Mouse (Mus musculus): ENCODE results near the gene Dab2.
A peak's percentile ranks its signal among the peaks of the same experiment; 100 is the strongest.

The Dab2 gene

GRCm38 (mm10) chr15:6325443-6325842 is 25.9 kb downstream of the Dab2 start:
- no peak for DNase-seq (ENCODE audit: low read depth in 1 of 2, low spot score in 2 of 2)

DNA sequence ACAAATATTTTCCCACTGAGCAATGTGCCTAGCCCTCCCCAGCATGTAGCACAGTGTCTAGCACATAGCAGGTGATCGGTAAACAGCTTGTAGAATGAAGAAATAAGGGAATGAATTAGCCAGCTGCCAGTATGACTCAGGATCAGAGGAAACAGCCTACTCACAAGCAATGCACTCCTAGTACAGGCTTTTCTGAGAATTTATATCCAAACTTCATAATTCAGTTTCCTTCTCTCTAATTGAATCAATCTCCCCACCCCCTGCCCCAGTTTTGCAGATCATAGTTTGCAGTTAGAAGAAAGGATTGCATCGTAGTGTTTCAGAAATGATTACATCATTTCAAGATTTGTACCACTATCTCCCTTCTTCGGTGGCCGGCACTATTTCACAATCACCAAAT is 26.4 kb downstream of the Dab2 start:
- no peak for DNase-seq (ENCODE audit: low read depth in 1 of 2, low spot score in 2 of 2)

- no peak for DNase-seq (ENCODE audit: low read depth in 1 of 2, low spot score in 2 of 2)
Observed at GRCm38 (mm10) chr15:6331380-6331779, 31.8 kb downstream of the Dab2 start.

- DNase-seq (ENCODE audit: low read depth in 1 of 2, low spot score in 2 of 2), result no peak
Observed at GRCm38 (mm10) chr15:6334664-6335206, 35.1 kb downstream of the Dab2 start.

GRCm38 (mm10) chr15:6339767-6340166 is 40.2 kb downstream of the Dab2 start:
- no peak for DNase-seq (ENCODE audit: low read depth in 1 of 2, low spot score in 2 of 2)

DNA sequence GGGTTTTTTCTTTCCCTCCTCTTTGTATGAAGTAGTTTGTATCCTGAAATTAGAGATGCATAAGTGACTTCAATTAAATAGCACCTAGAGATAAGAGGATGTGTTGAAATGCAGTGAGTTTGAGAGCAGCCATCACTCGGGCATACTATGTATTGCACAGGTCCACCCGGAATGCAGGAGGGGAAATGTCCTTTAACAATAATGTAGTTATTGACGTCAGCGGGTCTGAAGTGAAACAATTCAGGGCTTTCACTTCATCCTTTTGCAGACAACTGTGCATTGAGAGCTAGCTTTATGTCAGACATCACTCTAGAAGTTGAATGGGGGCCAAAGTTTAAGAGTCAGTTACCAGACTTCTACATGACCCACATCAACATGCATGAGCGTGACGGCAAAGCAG is 40.8 kb downstream of the Dab2 start:
- peak; percentile 7 to 15 for DNase-seq (ENCODE audit: low read depth in 1 of 2, low spot score in 2 of 2)

- peak; percentile 19 to 21 for DNase-seq (ENCODE audit: low read depth in 1 of 2, low spot score in 2 of 2)
Observed at GRCm38 (mm10) chr15:6341427-6341826, 41.8 kb downstream of the Dab2 start.

DNA sequence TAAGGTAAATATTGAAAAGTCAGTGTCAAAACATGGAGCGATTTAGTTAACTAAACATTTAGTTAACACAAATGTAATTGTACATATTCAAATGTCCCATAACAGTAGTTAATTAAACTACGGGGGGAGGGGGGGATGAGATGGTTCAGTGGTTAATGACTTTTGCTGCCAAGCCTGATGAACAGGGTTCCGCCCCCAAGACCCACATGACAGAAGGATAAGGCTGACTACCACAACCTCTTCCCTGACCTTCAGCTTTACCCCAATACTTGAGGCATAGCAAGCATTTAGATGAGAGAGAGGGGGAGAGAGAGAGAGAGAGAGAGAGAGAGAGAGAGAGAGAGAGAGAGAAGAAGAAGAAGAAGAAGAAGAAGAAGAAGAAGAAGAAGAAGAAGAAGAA is 54.3 kb downstream of the Dab2 start:
- no peak for DNase-seq (ENCODE audit: low read depth in 1 of 2, low spot score in 2 of 2)

DNA sequence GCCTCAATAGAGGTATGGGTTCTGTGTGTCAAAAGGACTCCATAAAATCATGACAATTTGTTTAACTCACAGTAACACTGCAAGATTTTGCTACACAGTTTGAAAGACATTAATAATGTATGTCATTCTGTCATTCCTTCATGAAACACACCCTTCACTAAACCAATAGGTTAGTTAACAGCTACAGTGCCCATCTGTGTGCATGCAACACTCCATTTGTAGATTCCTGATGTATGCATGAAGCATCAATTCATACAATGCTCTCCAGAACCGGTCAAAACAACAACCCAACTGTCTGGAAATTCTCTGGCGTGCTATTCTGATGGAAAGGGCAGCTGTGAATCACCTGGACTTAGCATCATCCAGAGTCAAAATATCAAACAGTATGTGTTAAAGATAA is 60.3 kb downstream of the Dab2 start:
- DNase-seq (ENCODE audit: low read depth in 1 of 2, low spot score in 2 of 2), result no peak

DNA sequence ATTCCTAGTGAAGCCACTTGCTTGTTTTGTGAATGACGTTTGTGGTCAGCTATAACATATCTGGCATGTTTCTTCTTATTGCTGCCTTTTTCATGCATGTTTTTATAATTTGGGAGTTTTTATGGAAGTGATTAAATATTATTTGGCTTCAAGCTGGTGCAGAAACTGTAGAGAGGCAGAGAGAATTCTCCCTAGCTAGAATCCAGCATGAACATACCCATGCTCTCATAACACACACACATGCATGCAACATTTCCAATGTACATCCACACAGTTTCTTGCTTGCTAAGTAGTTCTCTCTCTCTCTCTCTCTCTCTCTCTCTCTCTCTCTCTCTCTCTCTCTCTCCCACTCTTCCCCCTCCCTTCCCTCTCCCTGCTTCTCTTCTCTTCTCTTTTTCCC is 70.4 kb downstream of the Dab2 start:
- DNase-seq (ENCODE audit: low read depth in 1 of 2, low spot score in 2 of 2), result no peak

DNA sequence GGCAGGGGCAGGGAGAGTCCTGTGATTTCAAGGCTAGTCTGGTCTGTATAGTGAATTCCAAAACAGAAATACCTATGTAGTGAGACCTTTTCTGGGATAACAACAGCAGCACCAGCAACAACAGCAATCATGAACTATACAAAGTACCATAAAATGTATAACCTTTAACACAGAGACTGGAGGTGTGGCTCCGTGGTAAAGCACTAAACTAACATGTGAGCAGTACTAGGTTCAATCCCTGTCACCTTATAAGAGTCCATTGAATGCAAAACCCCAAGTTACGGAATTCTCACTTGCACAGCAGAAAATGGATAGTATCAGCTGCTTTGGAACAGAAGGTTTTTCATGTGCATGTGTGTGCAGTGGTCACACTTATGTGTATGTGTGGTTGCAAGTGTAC is 71.9 kb downstream of the Dab2 start:
- DNase-seq (ENCODE audit: low read depth in 1 of 2, low spot score in 2 of 2), result no peak

GRCm38 (mm10) chr15:6375016-6375415 is 75.4 kb downstream of the Dab2 start:
- DNase-seq (ENCODE audit: low read depth in 1 of 2, low spot score in 2 of 2), result no peak

GRCm38 (mm10) chr15:6376001-6376400 is 76.4 kb downstream of the Dab2 start:
- no peak for DNase-seq (ENCODE audit: low read depth in 1 of 2, low spot score in 2 of 2)

DNA sequence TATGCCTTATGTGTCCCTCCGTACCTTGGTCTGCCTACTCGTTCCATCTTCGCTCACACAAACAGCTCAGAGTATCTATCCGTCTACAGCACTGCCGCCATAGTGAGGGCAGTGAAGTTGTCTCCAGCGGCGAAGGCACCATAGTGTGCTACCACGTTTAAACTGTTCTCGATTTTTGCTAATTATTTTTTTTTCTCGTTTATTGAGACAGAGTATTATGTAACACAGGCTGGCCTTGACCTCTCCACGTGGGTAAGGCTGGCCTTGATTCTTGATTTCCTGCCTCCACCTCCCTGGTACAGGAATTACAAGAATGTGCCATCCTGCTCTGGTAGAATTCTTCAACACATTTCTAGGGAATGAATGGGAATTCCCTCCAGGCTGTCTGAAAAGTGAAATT is 77.2 kb downstream of the Dab2 start:
- no peak for DNase-seq (ENCODE audit: low read depth in 1 of 2, low spot score in 2 of 2)

DNA sequence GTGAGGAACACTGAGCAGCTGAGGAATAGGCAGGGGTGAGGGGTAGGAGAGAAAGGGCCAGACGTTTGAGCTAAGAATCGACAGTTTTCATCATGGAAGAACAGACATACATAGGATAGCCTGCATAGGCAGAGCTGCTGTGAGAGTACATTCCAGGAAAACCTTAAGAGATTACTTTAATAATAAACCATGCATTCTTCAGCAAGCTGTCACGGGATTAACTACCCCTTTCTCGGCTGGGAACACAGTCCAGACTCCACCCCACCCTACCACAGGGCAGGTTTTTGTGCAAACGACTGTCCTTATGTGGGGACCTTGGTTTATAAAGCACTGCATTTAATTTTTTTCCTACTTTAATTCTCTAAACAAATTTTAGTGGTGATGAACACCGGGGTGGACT is 84.4 kb downstream of the Dab2 start:
- DNase-seq (ENCODE audit: low read depth in 1 of 2, low spot score in 2 of 2), result no peak

- no peak for DNase-seq (ENCODE audit: low read depth in 1 of 2, low spot score in 2 of 2)
Observed at GRCm38 (mm10) chr15:6385241-6385640, 85.7 kb downstream of the Dab2 start.

DNA sequence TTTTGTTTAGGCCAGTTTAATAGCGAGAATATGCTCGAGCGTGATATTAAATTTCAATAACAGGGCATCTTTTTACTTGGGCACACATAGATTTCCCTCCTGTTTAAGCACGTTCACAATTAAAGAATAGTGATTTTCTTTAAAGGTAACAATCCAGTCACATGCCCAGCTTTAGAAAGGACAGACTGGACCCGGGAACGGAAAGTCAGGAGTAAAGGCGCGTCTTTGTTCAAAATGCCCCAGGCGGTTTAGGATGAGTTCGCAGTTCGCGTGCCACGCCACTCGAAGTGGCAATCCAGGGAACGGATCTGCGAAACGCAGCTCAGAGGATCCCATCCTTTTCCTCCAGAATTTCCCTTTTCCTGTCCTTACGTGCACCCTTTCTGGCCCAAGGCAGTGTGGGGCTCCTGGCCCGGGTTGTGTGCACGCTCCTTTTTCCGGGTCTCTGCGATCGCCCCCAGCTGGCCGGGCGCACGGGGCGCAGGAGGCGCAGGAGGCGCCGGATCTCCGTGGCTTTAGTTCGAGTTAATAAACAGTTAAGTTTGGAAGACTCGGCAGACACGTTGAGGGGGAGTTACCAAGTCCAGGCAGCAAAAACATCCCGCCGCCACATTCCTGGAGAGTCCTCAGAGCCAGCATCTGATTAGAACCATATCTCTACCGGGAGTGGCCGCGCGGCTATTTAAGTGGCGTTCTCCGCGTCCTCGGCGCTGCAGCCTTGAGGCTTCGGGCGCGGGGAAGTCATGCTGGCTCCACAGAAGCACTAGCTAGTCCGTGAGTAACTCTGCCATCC is 86.8 kb downstream of the Dab2 start:
- DNase-seq (ENCODE audit: low read depth in 1 of 2, low spot score in 2 of 2), result peak in 1 of 2 experiments; percentile 14

- no peak for DNase-seq (ENCODE audit: low read depth in 1 of 2, low spot score in 2 of 2)
Observed at GRCm38 (mm10) chr15:6386961-6387728, 87.6 kb downstream of the Dab2 start.

DNA sequence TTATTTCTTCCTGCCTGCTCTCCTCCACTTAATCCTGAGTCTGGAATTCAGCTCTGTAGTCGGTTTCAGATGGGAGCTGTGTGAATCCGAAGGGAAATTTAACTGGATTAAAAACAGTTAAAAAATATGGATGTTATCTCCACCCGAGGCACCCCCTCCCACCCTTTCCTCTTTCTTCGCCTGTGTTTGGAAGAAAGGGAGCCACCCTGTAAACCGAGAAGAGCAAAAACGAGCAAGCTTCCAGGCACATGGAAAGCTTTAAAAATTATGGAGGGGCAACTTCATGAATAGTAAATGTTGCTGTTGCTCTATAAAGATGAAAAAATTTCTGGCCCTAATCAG is 88.1 kb downstream of the Dab2 start:
- no peak for DNase-seq (ENCODE audit: low read depth in 1 of 2, low spot score in 2 of 2)

DNA sequence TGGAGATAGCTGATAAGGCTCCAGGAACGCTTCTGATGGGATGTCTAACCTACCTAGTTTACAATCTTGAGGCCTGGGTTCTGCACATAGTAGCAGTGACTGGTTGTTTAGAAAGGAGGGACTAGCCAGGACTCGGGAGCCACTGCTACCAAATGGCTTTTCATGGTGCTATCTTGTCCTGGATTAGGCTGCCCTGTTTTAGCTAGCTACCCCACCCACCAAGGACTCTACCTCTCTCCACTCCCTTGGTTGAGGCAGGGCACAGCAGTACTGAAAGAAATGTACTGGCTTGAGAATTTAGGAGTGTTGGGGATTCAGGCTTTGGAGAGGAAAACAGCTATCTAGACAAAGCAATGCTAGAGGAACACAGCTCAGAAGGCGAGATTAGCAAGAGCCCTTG is 88.6 kb downstream of the Dab2 start:
- DNase-seq (ENCODE audit: low read depth in 1 of 2, low spot score in 2 of 2), result no peak

DNA sequence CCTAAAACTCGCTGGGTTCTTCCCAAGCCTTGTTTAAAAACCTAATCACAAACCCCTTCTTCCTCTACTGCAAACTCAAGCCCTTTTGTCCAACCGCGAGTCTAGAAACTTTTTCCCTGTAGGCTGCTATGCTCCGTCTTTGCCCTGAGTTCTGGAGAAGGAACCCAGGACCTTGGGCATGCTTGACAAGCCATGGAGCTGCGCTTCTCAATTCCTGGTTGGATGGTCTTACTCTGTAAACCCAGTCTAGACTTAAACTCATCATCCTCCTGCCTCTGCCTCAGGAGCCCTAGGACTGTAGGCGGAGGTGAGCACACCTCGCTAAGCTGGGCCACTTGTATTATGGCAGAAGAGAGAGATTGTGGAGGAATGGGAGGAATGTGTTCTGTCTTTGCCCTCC is 89.0 kb downstream of the Dab2 start:
- DNase-seq (ENCODE audit: low read depth in 1 of 2, low spot score in 2 of 2), result no peak

DNA sequence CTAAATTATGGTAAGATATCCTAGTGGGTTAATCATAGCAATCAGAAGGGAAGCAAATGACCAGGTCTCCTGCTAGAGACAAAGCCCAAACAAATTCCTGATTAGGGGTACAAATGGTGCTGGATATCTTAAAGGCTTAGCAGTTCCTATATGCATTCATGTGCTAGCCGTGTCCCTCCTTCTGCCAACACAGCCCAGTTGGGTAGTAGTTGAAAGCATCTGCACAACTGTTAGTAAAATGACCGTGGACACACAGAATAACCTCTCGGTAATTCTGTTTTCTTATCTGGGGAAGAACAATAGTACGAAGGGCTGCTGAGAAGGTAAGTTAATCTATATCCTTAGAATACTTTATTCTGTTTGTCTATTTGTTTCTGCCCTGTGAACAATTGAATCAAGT is 90.5 kb downstream of the Dab2 start:
- no peak for DNase-seq (ENCODE audit: low read depth in 1 of 2, low spot score in 2 of 2)
